Comparison of ENCODE assay signal across 10 mouse cellular contexts in genomic region chr9:110268416-110268815, GRCm38 (mm10).
"Had no signal": no experiment of that assay in that cellular context is flagged by ENCODE, and none has a peak within 500 bp of the region (broad histone marks: within the 10 kb centered on the region; RNA-seq: fewer than 3 reads in every experiment).

No protein-coding gene starts in this region.

- H3K27ac ChIP-seq: kidney, postnatal 0 days; liver, embryonic 13.5 days had no signal

- H3K36me3 ChIP-seq: liver, embryonic 13.5 days had no signal

- H3K4me2 ChIP-seq: liver, embryonic 13.5 days; midbrain, embryonic 11.5 days had no signal

- H3K4me1 ChIP-seq: liver, embryonic 13.5 days had no signal

- H3K9ac ChIP-seq: liver, embryonic 13.5 days had no signal

- H3K4me3 ChIP-seq: liver, embryonic 13.5 days had no signal

- H3K9me3 ChIP-seq: liver, embryonic 13.5 days had no signal

- H3K27me3 ChIP-seq: liver, embryonic 13.5 days had no signal

- DNase-seq: kidney, adult 9 months; liver, embryonic 13.5 days; lung, adult 2 months; lung, postnatal 14 days; lung, postnatal 4 days; midbrain, embryonic 14.5 days; thymus, adult 18-20 months; thymus, postnatal 36 days had no signal
